Mouse (Mus musculus): ENCODE measurements around the gene Sst.

The Sst gene

GRCm38 (mm10) chr16:23885098-23885497 lies 5.7 kb downstream of the Sst start:
- no peak for DNase-seq

- no peak for DNase-seq
Measured at GRCm38 (mm10) chr16:23855242-23855641, 35.5 kb downstream of the Sst start.

GRCm38 (mm10) chr16:23849720-23850119 lies 41.0 kb downstream of the Sst start:
- DNase-seq = no peak

- DNase-seq = no peak
Measured at GRCm38 (mm10) chr16:23849176-23849575, 41.6 kb downstream of the Sst start.

DNA sequence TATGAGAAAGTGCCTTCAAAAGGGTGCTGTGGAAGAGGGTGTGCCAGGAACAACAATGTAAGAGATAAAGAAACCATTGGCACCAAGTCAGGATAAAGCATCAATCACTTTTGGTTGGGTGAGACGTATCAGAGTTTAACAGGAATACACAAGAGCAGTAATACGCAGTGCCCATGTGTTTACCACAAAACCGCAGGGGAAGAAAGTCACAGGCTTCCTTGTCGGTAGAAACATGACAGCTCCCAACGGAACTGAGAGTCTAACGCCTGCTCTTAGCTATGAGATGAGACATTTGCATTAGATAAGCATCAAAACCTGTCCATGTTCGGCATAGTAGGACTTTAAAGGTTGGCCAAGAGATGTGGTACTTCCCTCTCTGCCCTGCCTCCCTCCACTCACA lies 46.1 kb downstream of the Sst start:
- no peak for DNase-seq

GRCm38 (mm10) chr16:23842609-23843008 lies 48.1 kb downstream of the Sst start:
- no peak for DNase-seq

All from right cerebral cortex, adult 18-20 months (tissue).